Mouse (Mus musculus) liver, adult (tissue): ENCODE measurements around the gene Gnat1.
A peak's percentile ranks its signal among the peaks of the same experiment; 100 is the strongest.

Source experiments
- GATA4 ChIP-seq: IDR thresholded peaks from 2 replicates; pipeline ENCODE4 v1.6.1; 2014; ENCODE audit warnings: mild to moderate bottlenecking, low read length; ENCODE audit not compliant: insufficient replicate concordance

Gene Gnat1

GRCm38 (mm10) chr9:107645577-107645976, 33.9 kb downstream of the Gnat1 start:
- TF ChIP-seq GATA4, result no peak

- TF ChIP-seq GATA4, result no peak
Observed at GRCm38 (mm10) chr9:107645153-107645510, 34.4 kb downstream of the Gnat1 start.

GRCm38 (mm10) chr9:107644495-107645152, 34.9 kb downstream of the Gnat1 start:
- peak; percentile 13; the same call in 1 of the 2 replicates for TF ChIP-seq GATA4

GRCm38 (mm10) chr9:107643544-107644214, 35.8 kb downstream of the Gnat1 start:
- no peak for TF ChIP-seq GATA4

- no peak for TF ChIP-seq GATA4
Observed at GRCm38 (mm10) chr9:107641666-107642065, 37.8 kb downstream of the Gnat1 start.

GRCm38 (mm10) chr9:107640257-107640772, 39.2 kb downstream of the Gnat1 start:
- TF ChIP-seq GATA4, result no peak

GRCm38 (mm10) chr9:107637070-107637469, 42.4 kb downstream of the Gnat1 start:
- no peak for TF ChIP-seq GATA4

- TF ChIP-seq GATA4, result no peak
Observed at GRCm38 (mm10) chr9:107635279-107636028, 44.1 kb downstream of the Gnat1 start, which contains the start of gene Gnai2. TSS of gene Gnai2 (minus strand) at chr9:107635367.

GRCm38 (mm10) chr9:107634406-107635278, 44.9 kb downstream of the Gnat1 start:
- no peak for TF ChIP-seq GATA4

- TF ChIP-seq GATA4, result no peak
Observed at GRCm38 (mm10) chr9:107633661-107634405, 45.7 kb downstream of the Gnat1 start.

- TF ChIP-seq GATA4, result no peak; the same call in 1 of the 2 replicates
Observed at GRCm38 (mm10) chr9:107633091-107633660, 46.3 kb downstream of the Gnat1 start.

GRCm38 (mm10) chr9:107632478-107632877, 47.0 kb downstream of the Gnat1 start:
- TF ChIP-seq GATA4, result no peak

- no peak for TF ChIP-seq GATA4
Observed at GRCm38 (mm10) chr9:107631861-107632260, 47.7 kb downstream of the Gnat1 start.

GRCm38 (mm10) chr9:107631311-107631826, 48.1 kb downstream of the Gnat1 start:
- no peak for TF ChIP-seq GATA4

GRCm38 (mm10) chr9:107630576-107630975, 48.9 kb downstream of the Gnat1 start:
- TF ChIP-seq GATA4, result no peak
